Mouse (Mus musculus) mesoderm, embryonic 11.5 days (tissue): ENCODE results near the gene Iqcb1.

Source experiments
- DNase-seq: peaks from one replicate; pipeline ENCODE4 v3.0.0-alpha.2; 2012; ENCODE audit warnings: low read depth, low spot score

The Iqcb1 gene

DNA sequence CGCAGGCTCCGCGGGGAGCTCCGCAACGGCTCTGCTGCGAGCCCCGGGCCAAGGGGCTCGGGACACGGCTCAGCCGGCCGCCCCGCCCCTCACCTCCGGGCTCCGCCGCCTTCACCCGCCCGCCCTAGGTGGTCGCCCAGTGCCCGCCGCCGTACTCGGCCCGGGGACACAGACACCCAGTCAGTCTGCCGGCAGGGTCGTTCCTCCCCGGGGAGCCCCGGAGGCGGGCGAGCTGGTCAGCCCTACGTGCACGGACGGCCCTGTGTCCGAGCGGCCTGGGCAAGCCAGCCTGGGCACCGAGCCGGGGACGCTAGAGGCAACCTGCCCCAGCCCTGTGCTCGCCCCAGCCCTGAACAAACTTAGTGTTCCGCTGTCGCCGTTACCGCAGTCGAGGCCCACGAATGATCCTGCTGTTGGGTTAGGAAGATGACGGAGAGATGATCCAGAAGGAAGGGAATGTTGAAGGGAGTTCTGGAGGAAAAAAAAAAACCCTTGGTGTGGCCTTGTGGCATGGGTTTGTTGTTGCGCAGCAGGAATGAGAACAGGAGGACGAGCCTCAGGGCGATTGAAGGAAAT, 47.2 kb downstream of the Iqcb1 start:
- peak; percentile 38 for DNase-seq

DNA sequence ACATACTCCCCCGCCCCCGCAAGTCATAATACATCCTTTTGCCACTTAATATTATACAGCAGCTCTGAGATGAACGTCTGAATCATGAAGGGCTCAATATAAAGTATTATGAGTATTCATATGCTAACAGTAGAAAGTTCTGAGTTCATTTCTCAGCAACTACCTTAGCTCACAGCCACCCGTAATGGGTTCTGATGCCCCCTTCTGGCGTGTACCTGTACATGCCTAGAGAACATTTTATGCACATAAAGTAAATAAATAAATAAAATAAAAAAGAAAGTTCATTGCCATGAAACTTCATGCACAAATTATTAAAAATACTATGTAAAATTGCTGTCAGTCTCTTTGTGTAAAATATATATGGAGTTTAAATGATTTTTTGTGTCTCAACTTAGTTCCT, 49.1 kb downstream of the Iqcb1 start:
- DNase-seq, result no peak

DNA sequence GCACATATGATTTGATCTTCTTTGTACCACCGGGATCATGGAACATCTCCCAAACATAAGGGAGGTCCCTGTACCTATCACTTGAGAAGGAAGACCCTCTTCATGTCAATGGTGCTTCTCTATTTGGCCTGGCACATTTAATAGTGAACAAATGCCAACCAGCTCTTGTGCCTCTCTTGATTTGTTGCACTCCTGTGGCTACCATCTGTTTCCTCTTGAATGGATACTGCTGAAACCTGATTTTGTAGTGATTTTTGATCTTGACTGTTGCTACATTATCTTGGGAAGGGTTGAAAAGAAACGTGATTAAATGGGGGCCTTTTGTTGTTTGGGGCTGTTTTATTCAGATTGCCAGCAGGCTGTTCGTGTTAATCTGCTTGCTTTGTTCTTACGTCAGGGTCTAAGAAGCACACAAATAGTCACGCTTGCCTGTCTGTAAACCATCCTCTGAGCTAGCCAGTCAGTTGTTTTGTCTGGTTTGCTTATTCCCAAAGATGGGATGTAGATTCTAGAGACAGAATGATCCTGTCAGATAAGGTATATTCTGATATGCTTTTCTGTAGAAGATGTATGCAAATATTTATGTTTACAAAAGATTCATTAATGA, 54.7 kb downstream of the Iqcb1 start:
- no peak for DNase-seq

DNA sequence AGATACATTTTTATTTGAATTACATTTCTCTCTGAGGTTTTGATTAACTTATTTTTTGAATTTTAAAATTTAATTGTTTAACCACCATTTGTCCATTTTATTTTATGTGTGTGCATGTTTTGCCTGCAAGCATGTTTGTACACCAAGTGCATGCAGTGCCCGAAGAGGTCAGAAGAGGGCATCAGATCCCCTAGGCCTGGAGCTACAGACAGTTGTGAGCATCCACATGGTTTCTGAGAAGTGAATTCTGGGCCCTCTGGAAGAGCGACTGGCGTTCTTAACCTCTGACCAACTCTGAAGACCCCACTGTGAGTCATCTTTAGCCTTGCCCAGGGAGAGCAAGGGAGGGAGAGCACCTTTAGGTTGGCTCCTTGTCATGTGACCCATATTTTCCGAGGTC, 56.7 kb downstream of the Iqcb1 start:
- peak; percentile 32 for DNase-seq

DNA sequence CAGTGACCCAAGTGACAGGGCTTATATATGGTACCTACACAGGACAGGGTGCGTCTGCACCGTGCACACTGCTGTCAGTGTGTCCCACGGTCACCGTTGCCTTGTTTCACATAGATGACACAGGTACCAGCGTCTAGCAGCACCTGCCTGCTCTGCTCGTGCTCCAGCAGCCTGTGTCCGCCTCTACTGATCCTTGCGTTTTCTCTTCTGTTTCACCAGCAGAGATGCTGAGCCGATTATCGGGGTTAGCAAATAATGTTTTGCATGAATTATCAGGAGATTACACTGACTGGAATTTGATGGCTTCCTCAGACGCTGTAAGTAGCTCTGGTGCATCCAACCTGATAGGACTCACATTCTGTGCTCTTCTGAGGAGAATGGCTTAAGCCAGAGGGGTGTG, 57.7 kb downstream of the Iqcb1 start:
- DNase-seq, result no peak

DNA sequence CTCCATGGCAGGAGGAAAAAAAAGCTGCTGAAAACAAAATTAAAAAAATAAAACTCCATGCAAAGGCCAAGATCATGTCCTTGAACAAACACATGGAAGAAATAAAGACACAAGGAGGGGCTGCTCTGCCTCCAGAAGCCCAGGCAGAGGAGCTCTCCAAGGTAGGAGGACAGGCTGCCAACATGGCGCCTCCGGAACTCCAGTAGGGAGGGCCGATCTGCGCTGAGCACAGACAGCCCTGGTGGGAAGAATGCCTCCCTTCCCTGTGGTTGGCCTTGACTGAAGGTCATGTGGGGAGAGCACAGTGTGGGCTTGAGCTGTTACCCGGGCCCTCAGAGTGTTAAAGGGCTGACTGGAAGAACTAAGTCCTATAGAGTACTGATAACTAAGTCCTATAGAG, 59.4 kb downstream of the Iqcb1 start:
- no peak for DNase-seq

DNA sequence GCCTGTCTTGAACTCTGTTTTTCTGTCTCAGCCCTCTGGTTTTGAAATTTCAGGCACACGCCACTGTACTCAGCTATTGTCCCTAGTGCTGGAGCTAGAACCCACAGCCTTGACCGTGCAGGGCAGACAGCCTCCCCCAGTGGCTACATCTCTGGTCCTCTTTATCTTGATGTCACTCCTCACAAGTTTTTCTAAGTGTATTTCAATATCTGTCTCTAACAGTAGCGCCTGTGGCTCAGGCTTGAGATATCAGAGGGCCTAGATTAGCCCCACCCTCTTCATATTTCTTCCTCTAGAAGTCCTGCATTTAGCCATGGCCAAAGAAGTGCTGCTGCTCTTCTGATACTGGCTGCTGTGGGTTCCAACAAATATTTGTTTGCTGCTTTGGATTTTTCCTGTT, 62.4 kb downstream of the Iqcb1 start:
- no peak for DNase-seq

DNA sequence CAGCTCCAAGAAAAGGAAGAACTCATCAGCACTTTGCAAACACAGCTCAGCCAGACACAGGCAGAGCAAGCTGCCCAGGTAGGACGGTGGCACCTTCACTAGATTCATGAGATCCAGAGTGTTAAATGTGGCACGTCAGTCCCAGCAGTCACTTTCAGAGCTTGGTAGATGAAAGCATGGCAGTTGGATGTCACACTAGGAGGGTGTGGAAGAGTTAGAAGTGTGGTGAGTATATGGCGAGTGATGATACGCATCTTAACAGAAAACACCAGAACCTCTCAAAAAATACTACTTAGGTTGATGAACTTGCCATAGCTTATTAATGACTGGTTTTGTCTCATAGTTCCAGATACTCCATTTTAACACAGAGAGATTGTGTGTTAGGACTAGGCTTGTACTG, 63.2 kb downstream of the Iqcb1 start:
- DNase-seq, result no peak

DNA sequence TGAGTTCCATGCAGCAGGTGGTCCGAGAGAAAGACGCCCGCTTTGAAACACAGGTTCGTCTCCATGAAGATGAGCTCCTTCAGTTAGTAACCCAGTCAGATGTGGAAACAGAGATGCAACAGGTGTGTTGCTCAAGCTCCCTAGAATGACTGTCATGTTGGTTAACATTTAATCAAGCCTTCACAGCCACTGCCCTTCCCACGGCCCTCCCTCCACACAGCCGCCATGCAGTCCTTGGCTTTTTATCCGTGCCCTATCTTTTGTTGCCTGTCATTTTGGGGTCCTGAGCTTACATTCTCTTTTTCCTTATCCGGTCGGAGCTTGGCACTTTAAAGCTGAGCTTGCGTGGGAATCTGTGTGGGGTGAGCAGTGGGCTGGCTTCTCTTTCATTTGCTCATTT, 65.1 kb downstream of the Iqcb1 start:
- no peak for DNase-seq

DNA sequence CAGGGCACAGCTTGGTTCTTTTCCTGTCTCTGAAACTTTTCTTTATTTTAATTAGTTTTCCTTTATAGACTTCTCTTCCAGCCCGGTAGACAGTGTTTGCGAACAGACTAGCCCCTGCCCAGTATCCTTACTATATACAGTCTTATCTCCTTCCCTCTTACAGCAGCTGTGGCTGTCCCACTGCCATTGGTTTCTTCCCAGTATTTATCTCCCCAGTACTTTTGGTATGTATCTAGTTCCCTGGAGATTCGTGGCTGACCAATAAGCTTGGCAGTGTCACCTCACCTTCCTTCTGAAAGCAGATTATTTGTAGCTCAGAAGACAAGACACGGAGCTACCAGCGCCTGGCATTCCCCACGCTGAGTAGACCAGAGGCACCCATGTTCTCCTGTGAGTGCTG, 68.5 kb downstream of the Iqcb1 start:
- DNase-seq, result no peak

DNA sequence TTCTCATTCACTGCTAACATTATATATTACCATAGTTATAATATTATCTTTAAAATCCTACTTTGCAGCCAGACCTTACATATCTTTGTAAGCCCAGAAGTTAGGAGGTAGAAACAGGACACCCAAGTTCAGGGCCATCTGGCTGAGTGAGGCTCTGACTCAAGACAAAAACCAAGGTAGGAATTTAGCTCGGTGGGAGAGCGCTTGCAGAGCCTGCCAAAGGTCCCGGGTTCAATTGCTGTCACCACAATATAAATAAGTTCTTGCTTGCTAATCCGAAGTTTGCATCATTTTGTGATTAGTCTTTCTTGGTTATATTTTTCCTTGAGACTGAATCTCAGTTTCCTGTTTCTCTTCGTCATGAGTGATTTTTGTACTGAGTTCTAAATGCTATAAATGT, 75.0 kb downstream of the Iqcb1 start:
- no peak for DNase-seq

DNA sequence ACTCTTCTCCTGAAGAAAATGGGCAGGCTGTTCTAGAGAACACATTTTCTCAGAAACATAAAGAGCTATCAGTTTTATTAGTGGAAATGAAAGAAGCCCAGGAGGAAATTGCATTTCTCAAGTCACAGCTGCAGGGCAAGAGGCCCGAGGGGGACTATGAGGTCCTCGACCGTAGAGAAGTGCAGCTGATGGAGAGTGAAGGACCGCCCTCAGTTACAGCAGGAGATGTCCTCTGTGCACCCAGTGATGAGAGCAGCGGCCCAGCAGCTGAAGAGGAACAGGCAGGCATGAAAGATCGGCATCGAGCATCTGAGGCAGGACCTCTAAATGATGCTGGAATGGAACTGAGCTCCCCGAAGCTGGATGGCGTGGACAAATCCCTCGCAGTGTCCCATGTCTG, 83.7 kb downstream of the Iqcb1 start:
- no peak for DNase-seq

DNA sequence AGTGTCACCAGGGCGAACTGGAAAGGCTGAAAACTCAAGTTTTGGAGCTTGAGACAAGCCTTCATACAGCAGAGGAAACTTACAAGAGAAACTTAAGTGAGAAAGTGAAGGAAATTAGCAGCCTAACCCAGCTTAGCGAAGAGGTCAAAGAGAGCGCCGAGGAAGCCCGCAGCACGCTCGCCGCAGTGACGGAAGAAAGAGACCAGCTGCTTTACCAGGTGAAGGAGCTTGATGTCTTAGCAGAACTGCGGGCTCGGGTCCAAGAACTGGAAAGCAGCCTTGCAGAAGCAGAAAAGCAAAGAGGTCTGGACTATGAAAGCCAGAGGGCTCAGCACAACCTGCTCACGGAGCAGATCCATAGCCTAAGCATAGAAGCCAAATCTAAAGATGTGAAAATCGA, 84.1 kb downstream of the Iqcb1 start:
- DNase-seq, result no peak

DNA sequence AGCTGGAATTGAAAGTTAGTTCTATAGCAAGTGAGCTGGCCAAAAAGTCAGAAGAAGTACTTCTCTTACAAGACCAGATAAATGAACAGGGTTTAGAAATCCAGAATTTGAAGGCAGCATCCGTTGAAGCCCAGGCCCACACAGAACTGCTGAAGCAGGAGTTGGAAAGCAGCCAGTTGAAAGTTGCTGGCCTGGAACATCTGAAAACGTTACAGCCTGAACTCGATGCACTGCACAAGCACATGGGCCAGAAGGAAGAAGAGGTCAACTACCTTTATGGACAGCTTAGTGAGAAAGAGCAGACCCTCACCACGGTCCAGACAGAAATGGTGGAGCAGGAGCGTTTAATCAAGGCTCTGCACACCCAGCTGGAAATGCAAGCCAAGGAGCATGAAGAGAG, 86.0 kb downstream of the Iqcb1 start:
- DNase-seq, result no peak

DNA sequence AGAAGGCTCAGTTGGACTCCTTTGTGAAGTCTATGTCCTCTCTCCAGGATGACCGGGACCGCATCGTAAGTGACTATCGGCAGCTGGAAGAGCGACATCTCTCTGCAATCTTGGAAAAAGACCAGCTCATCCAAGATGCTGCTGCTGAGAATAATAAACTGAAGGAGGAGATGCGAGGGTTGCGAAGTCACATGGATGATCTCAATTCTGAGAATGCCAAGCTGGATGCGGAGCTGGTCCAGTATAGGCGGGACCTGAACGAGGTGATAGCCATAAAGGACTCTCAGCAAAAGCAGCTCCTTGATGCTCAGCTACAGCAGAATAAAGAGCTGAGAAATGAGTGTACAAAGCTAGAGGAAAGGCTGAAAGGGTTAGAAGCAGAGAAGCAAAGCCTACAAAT, 90.3 kb downstream of the Iqcb1 start:
- DNase-seq, result no peak

DNA sequence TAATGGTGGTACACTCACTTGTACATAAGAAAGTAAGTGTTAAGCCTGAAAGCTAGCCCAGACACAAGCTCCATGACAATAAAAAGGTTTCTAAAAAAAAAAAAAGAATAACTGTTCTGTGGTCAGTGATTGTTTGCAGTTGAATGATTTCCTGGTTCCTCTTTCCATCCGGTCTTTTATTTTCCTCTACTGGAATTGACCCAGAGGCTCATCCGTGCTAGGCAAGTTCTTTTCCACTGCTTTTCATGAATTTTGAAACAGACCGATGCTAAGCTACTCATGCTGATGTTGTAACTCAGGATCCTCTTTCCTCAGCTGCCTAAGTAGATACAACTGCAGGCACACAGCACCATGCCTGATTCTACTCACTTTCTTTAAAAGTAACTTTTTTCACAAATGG, 92.2 kb downstream of the Iqcb1 start:
- no peak for DNase-seq

DNA sequence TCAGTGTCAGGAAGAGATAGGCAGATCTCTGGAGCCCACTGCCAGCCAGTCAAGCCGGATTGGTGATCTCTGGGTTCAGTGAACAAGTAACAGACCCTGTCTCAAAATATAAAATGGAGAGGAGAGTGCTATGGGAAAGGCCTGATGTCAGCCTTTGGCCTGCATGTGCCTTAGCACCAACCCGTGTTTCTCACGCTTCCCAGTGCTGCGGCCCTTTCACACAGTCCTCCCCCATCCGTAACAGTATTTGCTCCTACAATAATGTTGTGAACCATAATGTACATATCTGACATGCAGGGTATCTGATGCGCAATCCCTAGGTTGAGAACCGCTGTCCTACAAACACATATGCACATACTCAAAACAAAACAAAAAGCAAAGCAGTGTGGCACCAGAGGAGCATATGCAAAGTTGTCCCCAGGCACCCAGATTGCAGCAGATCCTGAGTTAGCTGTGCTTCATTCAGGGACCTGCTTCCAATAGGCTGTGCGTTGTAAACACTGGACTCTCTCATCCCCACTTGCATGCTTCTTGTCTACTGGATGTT, 93.0 kb downstream of the Iqcb1 start:
- no peak for DNase-seq

DNA sequence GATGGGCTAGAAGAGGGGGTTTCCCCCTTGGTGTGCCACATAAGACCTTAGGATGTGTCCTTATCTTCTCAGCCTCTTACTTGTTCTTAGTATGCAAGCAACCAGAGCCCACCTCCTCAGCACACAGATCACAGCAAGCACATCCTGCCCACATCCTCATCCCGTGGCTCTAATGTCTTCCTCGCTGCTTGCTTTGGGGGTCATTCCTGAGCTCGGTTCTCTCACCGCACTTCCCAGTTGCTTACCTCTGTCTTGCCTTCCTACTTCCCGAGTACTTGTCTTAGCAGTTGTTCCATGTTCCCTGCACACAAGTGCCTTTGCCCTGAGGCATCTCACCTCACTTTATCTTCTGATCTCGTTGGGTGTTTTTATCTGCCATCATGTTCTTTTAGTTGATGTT, 93.8 kb downstream of the Iqcb1 start:
- no peak for DNase-seq
